Mouse (Mus musculus): ENCODE measurements at regions not wholly inside any gene's neighbourhood (a gene's known extent, or its start where the extent isn't known, plus 50 kb on each side); places are given as distances from the start of the nearest gene placed in this dataset.

DNA sequence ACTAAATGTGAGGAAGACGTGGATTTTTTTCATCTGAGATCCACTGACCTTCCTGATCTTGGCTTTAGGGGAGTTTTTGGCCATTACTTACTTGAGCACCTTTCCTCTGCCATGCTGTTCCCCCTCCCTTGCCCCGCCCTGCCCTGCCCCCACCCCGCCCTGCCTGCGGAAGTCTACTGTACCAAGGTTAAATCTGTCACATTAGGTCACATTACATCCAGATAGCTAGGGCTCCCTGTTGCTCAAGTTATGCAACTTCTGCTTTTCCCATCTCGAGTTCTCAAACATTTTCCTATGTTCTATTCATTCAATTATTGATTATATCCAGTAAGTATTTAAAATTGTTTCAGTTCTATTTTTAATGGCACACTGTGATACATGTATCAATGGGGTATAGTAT lies 144.7 kb upstream of the Cnot2 start:
- DNase-seq, result no peak

DNA sequence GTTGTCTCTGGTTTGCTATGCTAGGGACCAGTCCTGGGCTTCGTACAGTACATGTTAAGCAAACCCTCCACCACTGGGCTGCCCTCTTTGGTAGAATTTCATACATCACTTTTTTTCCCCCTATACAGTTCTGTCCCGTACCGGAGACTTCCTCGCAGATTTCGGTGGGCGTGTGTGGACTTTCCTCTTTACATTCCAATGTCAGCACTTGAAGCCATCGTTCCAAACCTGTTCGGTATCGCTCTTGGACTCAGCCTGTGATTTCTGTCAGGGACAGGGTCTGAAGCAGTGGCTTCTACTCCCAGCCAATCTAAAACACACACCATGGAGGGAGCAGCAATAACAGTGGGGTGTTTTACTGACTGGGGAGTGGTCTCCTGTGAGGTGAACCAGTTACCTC lies 140.7 kb upstream of the Cnot2 start:
- no peak for DNase-seq

DNA sequence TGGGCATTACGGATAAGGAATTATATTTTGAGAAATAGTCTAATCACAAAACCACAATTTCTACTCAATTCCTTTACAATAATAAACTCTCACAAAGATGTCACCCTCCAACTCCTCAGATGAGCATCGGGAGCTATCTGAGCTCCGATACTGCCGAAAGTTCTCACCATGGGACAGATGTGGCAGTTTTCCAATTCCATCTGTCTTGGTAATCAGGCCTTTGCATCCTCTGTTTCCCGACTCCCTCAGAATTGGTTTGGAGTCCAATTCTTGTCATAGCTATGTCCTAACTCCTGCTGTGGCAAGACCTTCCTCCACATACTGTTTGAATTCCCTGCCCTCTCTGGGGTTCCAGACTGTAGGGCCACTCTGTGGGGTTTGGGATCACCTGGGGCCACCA lies 138.3 kb upstream of the Cnot2 start:
- DNase-seq, result no peak

DNA sequence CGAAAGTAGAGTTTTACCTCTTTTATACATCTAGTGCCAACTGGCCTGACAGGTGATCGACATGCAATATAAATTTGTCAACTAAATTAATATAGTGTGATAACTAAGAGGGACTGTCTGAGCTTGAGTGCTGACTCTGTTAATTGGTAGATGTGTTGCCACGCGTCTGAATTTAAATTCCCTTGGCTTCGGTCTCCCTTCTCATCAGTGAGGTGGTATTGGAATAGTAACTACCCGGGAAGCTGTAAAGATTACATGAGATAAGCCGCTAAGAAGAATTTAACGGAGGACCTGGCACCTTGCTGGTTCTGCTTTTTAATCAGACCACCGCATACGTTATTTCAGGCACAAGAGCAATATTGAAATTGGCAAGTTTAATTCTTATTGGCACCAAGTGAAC lies 136.7 kb upstream of the Cnot2 start:
- no peak for DNase-seq

DNA sequence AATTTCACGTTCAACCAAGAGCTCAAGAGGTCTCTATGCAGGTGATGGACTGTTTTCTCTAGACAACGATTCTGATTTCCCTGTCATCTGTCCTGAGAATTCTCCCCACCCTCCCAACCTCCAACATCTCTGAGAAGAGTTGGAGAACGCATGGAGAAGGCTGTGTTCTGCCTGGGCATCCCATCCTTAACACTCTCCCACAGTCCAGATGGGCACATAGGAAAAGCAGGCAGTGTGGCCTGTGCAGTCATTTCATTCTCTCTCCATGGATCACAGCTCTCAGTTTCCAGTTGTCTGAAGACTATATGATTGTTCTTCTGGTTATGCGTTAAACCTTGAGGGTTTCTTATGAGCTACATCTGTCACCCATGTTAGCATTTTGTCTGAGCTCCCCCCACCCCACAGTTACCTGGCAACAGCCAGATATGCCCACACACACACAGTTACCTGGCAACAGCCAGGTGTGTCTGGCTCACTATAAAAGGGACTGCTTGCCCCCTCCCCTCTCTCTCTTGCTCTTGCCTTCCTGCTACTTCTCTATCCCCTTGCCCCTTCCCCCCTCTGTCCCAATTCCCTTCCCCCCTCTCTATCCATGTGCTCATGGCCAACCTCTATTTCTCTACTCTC lies 135.8 kb upstream of the Cnot2 start:
- DNase-seq, result no peak

DNA sequence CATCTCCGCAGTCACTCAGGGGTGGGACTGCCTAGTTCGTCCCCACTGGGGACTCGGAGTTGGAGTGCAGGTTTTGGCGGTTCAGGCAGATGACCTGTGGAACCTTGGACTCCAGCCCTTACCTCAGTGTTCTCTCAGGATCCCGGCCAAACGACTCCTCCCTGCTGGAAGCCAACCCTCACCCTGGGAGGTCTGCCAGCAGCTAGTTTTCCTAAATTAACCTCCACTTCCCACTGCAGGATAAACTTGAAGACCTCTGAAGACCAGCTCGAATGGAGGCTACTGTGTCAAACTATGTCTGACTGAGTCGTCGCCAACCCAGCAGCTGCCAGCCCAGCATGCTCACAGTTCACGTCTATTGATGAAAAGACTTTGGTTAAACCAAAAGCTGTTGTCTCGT lies 132.1 kb upstream of the Cnot2 start:
- DNase-seq, result peak; percentile 73 to 74

DNA sequence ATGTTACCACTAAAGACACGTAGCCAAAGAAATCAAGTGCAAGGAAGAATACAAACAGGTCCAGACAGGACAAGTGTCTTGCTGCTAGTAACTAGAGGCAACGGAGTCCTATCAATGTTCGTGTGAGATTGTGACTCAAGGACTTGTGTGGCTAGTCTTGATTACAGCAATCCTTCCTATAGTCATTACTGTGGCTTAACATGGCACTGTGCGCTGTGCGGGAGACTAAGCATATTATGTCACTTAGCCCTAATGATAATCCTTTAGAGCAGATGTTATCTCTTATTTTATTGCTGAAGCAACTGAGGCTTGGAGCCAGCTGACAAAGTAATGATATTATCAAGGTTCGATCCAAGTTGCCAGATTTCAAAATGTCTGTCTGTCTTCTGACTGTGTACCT lies 125.7 kb upstream of the Cnot2 start:
- no peak for DNase-seq

DNA sequence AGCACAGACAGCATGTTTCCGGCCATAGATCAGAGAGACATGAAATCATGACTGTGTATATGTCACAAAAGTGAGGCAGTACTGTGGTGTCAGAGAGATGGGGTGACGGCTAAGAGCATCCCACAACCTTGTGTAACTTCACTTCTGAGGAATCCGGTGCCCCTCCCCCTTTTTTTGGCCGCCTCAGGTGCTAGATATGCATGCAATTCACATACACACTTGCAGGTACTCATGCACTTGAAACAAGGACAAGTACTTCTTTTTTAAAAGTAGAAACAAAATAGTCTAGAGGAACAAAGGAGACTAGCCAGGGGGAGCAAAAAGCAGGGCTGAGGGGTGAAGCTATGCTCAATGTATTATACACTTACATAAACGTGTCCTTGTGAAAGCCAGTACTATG lies 120.0 kb upstream of the Cnot2 start:
- no peak for DNase-seq

DNA sequence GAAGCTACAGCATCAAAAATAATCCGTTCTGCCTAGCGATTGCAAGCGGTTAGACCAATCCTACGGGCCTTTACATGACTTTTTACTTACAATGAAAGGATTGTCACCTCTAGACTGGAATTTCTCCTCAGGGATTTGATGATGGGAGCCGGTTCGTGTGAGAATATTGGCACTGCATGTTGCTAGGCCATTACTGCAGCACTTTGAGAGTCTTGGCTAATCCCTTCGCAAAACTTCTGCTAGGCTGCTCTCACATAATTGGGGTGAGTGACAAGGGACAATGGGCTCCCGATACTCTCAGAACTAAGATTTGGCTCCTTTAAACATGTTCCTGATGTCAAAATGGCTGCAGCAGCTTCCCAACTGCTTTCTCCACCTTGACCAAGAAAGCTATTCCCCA lies 118.4 kb upstream of the Cnot2 start:
- DNase-seq, result no peak

DNA sequence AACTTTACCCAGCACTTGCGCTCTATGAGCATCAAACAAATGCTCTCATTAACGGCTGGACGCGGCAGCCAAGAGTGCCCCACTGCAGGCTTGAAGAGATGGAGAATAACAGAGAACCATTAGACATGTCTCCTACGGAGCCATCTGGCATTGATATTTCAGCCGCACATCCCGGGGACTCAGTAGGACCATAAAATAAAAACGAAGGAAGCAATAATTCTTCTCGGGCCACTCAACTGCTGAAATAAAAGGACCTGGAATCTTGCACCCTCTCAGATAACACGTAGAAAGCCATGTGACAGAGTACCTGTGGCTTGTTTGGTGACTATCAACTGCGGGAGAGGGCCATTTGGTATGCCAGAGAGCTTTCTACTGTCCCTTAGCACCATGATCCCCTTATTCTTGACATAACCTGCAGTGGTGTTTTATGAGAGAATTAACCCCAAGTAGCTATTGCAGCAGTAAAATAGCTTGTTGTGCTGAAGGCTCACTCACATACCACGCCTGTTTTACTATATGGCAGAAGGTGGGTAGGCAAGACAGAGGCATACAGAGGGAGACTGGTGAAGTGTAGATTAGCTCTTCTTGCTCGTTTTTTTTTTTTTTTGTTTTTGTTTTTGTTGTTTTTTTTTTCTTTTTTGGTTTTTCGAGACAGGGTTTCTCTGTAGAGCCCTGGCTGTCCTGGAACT lies 116.5 kb upstream of the Cnot2 start:
- DNase-seq, result no peak

DNA sequence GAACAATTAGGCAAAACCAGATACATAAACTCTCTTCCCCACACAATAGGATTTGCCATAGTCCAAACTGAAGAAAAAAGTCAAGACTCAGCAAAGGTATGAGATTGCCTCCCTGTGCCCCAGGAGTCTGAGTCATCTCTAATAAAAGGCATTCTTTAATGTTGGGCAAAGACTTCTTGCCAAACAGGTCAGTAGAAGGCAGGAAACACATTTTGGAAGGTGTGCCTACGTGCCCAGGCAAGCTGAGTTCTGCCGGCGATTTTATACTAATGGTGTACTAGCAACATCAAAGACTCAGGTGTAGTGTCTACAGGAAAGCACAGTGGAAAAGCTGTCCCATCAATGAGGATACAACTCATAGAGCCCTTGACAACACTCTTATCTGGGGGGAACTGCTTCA lies 112.5 kb upstream of the Cnot2 start:
- no peak for DNase-seq

DNA sequence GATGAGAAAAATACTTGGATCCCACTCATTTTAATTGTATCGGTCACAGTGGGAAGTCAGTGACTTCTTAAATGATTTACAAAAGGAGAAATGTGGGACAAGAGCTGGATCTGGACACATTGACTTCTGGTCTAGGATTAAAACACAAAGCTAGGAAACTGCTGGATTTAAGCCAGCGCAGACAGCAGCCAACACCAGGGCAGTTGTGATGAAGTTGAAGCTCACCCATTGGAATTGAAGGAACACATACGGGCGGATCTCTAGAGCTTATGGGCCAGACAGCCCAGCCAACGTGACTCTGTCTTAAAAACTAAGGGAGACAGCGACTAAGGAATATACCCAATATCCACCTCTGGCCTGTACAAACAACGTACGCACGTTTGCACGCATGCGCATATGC lies 105.4 kb upstream of the Cnot2 start:
- no peak for DNase-seq

DNA sequence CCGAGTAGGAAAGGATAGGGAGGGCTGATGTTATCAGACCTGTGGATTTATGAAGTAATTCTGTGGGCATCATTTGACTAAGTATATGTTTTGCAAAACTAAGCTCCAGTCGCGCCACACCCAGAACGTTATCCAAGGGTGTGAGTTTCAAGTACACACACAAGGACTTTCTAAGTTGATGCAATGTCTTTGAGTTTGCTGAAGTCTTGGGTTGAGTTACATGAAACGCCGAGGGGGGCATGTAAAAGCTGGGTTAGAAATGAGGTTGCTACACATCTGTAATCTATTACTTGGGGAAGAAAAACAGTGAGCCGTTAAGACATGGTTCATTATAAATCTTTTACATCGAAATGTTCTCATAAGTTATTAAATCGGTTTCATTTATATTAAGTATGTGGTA lies 102.1 kb upstream of the Cnot2 start:
- no peak for DNase-seq

DNA sequence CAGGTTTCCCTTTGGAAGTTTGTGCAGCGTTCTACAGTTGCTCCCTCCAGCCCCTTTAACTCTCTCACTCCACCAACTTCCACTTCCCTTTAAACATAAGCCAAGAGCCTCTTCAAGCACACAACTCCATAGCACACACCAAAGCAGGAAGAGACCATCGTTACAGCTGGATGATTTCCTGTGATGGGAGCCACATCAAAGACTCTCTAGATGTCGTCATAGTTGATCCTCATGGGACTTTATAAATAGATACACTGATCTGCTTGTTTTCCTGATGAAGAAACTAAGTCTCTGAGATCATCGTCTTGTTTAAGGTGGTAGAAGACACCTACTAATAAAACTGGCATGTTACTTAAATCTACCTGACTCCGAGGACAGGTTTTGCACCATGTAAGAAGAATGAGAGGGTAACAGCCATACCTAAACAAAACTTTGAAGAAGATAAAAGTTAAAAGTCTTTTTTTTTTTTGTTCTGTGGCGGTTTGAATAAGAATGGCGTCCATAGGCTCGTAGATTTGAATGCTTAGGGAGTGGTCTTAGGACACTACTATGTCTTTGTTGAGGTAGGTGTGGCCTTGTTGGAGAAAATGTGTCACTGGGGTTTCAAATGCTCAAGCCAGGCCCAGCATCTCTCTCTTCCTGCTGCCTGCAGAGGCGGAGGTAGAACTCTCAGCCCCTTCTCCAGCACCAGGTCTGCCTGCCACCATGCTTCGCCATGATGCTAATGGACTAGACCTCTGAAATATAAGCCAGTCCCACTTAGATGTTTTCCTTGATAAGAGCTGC lies 97.8 kb upstream of the Cnot2 start:
- DNase-seq, result no peak

DNA sequence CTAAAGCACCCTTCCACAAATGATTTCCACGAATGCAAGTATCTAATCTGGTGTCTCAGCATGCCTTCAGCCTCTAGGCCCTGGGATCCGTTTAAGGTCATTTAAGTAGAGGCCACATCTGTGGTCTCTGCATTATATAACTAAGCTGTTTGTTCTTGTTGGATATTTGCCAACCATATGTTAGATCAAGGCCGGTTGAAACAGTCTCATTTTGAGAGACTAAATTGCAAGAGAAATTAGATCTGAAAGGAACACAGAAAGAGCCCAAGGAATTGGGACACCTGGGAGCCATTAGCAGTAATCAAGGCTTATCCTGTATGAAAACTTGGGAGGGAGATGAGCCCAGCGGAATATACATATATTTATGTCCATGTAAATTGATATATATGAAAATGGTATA lies 96.6 kb upstream of the Cnot2 start:
- no peak for DNase-seq

DNA sequence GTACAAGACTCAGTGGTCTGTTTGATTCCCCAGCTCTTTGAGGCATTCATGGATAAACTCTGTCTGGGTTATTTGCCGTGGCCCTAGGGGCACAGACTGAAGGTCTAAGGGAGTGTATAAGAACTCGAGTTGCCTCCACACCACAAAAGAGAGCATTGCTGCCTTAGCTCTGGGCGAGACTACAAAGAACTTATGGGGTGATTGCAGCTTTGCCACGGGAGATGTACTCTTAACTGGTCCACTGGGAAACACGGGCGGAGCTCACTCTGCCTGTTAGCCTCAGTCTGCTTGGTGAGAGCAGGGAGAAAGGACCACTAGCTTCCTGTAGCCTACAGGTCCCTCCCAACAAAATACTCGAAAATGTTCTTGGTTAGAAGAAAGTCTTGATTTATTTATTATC lies 93.9 kb upstream of the Cnot2 start:
- DNase-seq, result no peak

DNA sequence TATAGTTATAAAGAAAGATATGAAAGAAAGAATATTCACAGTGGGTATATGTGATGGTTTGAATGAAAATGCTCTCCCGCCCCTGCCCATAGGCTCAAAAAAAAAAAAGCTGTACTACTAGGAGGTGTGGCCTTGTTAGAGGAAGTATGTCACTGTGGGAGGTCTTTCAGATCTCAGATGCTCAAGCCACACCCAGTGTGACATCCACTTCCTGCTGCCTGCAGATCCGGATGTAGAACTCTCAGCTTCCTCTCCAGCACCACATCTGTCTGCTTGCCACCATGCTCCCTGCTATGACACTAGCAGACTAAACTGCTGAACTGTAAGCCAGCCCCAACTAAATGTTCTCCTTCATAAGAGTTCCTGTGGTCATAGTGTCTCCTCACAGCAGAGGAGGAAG lies 93.0 kb upstream of the Cnot2 start:
- DNase-seq, result no peak

DNA sequence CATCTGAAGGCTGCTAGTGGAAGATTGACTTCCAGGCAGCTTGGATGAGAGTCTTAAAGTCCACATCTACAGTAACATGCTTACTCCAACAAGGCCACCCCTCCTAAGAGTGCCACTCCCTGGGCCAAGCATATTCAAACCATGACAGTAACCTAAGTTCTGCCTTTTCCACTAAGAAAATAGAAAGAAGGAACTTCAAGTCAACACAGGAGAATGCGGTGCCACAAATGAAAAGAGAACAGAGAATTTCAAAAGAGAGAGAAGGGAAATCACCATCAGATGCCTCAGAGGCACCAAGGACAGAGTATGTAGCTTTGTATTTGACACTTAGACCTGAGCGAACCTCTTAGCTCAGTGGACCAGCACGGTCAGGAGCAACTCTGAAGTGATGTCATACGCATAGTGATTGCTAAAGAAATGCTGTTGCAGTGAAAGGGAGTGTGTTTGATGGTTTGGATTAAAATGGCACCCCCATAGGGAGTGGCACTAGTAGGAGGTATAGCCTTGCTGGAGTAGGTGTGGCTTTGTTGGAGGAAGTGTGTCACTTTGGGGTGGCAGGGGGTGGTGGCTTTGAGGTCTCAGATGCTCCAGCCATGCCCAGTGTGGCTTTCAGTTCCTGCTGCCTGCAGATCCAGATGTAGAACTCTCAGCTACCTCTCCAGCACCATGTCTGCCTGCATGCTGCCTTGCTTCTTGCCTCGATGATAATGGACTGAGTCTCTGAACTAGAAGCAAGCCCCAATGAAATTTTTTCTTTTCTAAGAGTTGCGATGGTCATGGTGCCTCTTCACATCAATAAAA lies 77.1 kb upstream of the Cnot2 start:
- no peak for DNase-seq

DNA sequence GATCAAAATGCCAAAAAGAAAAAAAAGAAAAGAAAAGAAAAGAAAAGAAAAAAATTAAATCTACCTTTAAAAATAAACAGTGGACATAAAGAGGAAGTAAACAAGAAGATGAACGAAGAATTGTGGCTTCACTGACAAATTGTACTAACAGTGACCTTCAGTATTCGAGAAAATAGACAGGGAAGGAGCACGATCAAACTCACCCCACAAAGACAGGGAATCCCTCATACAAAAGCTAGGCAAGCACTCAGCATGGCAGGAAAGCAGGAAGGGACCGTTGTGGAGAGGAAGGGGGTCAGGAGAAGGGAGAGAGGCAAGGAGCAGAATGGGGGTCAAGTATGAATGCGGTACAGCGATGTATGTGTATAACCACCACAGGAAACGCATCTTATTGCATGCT lies 74.6 kb upstream of the Cnot2 start:
- DNase-seq, result no peak

DNA sequence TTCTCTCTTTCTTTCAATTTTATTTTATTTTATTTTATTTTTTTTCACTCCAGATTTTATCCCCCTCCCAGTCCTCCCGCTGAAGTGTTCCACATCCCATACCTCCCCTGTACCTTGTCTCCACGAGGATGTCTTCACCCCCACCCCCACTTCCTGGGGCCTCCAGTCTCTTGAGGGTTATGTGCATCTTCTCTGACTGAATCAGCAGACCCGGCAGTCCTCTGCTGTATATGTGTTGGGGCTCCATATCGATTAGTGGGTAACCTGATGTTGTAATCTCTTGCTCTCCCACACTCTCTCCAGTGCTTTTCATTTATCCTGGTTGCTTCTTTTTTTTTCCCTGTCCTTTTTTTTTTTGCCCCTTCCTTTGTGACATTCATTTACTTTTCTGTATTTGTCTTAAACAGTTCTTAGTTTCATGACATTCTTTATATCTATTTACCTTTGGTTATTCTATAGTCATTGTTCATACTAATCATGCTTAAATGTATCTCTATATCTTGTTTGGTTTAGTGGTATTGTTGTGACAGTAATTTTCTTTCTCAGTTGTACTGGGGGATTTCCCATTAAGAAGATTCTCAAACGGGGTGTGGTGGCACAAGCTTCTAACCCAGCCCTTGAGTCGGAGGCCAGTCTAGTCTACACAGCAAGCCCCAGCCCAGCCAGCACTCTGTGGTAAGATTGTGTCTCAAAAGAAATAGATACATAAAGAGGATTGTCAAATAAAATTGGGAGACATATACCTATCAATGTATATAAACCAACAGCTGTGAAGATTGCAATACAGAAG lies 73.9 kb upstream of the Cnot2 start:
- DNase-seq, result no peak

DNA sequence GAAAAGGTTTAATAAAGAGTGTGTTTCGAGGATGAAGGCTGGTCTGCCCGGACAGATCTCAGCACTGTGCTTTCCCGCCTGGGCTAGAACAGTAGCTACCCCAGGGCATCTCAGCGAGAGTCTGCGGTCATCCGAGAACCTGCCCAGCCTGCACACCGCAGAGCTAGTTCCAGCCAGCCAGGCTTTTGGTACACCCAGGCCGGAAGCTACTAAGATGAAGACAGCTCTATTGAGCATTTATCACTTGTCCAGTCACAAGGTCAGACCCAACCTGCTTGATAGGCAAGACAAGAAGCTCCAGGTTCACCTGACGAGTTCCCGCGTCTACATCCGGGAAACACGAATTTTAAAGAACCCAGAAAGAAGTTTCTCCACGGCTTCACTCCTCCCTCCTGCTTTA lies 72.8 kb upstream of the Cnot2 start:
- peak; percentile 25 to 42 for DNase-seq

DNA sequence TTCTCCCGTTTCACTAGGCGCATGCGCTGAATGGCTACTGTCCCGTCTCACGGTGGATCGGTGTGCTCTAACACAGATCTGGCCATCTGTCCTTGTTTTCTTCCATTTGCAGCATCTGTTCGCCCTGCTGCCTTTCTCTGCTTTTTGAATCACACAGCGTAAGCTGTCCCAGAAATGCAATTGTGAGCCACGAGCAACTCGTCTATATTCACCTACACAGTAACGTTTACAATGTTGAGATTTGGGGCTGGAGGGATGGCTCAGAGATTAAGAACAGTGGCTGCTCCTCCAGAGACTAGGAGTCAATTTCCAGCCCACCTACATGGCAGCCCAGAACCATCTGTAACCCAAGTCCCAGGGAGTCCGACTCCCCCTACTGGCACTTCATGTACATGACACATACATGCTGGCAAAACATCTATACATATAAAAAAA lies 72.2 kb upstream of the Cnot2 start:
- peak; percentile 87 to 89 for DNase-seq

DNA sequence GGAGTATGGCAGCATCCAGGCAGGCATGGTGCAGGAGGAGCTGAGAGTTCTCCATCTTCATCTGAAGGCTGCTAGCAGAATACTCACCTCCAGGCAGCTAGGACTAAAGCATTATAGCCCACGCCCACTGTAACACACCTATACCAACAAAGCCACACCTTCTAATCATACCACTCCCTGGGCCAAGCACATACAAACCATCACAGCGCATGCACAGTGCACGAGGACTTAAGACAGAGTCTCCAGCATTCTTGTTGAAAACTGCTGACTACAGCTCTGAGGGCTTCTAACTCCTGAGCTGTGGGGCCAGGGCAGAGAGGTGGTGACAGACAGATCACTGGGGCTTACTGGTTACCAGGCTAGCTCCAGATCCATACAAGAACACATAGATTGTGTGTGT lies 68.0 kb upstream of the Cnot2 start:
- no peak for DNase-seq

Data from cerebellum, postnatal 36 days (tissue).